Comparison of ENCODE assay signal across 24 mouse cellular contexts in the genomic region with DNA sequence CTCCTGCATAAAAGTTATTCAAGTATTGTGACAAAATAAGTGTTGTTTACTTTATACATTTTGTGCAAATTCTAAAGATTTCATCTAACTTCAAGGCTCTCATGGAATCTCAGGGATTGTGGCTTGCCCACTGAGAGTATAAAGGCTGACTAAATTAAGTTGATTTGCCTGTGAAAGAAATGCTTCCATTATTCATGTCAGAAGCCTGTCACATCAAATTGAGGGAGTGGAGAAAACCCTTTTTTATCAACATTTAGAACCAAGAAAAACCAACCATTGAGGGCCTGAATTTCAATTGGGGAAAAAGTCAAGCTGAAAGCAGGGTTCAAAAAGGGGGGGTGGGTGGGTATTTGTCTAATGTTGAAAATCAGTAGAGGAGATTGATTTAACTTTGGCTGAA. TPM values are rescaled to one million over a fixed set of nuclear protein-coding genes. Genes with fewer than 3 reads are reported as not detected.
"Had no signal": no experiment of that assay in that cellular context is flagged by ENCODE, and none has a peak within 500 bp of the region (broad histone marks: within the 10 kb centered on the region; RNA-seq: fewer than 3 reads in every experiment).

No protein-coding gene starts in this region.

- H3K4me3 ChIP-seq: layer of hippocampus, adult 2 months; limb, embryonic 10.5 days; limb, embryonic 13.5 days; liver, embryonic 12.5 days; liver, embryonic 15.5 days; lung, embryonic 15.5 days; megakaryocyte, embryonic 14.5 days had no signal

- H3K4me2 ChIP-seq: limb, embryonic 13.5 days; liver, embryonic 12.5 days; liver, embryonic 15.5 days; lung, embryonic 15.5 days had no signal

- H3K9me3 ChIP-seq: limb, embryonic 10.5 days; limb, embryonic 13.5 days; liver, embryonic 12.5 days; liver, embryonic 15.5 days; lung, embryonic 15.5 days; megakaryocyte, embryonic 14.5 days had no signal

- ATAC-seq: liver, embryonic 12.5 days had no signal

- H3K27ac ChIP-seq: kidney, postnatal 0 days; layer of hippocampus, adult 2 months; limb, embryonic 10.5 days; limb, embryonic 13.5 days; liver, embryonic 12.5 days; liver, embryonic 15.5 days; lung, embryonic 15.5 days had no signal

- H3K36me3 ChIP-seq: limb, embryonic 10.5 days; limb, embryonic 13.5 days; liver, embryonic 12.5 days; liver, embryonic 15.5 days; lung, embryonic 15.5 days had no signal

- H3K9ac ChIP-seq: limb, embryonic 13.5 days; liver, embryonic 12.5 days; liver, embryonic 15.5 days; lung, embryonic 15.5 days had no signal

- H3K4me1 ChIP-seq: limb, embryonic 10.5 days; limb, embryonic 13.5 days; liver, embryonic 12.5 days; liver, embryonic 15.5 days; lung, embryonic 15.5 days; megakaryocyte, embryonic 14.5 days had no signal

- H3K27me3 ChIP-seq: limb, embryonic 13.5 days; liver, embryonic 12.5 days; liver, embryonic 15.5 days; lung, embryonic 15.5 days had no signal

- DNase-seq: kidney, adult 2 months; kidney, postnatal 25 days; layer of hippocampus, adult 9-11 months; liver; lung, adult 18-20 months; lung, postnatal 10 days; lung, postnatal 36 days; thymus, adult 18-20 months; thymus, postnatal 36 days had no signal

RNA-seq across cellular contexts. Expression of a gene that starts 30.0 kb away (rescaled TPM):
- polyA plus RNA-seq: kidney, adult 2 months; kidney, embryonic 14.5 days; kidney, postnatal 0 days; large intestine, adult 2 months; limb, embryonic 10.5 days; limb, embryonic 13.5 days; liver, embryonic 12.5 days; liver, embryonic 15.5 days; lung, embryonic 15.5 days; neural tube, embryonic 14.5 days; small intestine, adult 2 months; spleen, adult 2 months; stomach, embryonic 16.5 days; urinary bladder, adult 2 months had no signal
